Mouse (Mus musculus): ENCODE measurements around the gene Pex11b.

DNA sequence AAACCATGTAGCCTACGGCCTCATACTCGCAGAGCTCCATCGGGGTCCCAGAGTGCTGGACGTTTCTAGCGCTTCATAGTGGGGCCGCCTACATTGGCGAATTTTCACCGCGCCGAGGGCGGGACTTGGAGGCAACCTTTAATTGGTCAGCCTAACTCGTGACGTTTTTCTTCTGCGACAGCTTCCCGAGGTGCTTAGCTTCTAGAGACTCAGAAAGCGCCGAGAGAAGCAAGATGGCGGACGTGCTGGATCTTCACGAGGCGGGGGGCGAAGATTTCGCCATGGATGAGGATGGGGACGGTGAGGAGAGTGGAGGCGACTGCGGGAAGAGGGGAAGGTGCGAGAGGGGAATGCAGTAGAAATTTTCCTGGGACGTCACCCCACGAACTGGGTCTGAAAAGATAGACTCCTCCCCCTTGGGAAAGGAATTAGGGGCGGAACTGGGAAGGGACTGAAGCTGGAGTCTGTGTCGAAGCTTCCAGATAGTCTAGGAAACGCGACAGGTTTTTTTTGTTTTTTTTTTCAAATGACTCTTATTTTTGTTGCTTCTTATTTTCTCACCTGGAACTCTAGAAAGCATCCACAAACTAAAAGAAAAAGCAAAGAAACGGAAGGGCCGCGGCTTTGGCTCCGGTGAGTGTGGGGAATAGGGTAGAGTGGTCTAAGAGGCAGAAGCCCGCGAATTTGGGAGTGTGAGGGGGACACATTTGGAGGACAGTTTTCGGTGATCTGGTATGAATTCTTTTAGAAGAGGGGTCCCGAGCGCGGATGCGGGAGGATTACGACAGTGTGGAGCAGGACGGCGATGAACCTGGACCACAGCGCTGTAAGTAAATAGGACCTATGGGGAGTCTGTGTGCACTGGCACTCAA lies 5.2 kb upstream of the Pex11b start, which contains the start of gene Rbm8a:
- TF ChIP-seq GATA1 (IDR thresholded peaks at IDR 0.05; ENCODE audit: borderline replicate concordance, low read length) = no peak
- no peak for TF ChIP-seq FLI1 (IDR thresholded peaks at IDR 0.05; ENCODE audit: low read length)

Data from megakaryocyte, embryonic 14.5 days (primary cell).